Mouse (Mus musculus) spleen, postnatal 4 days (tissue): ENCODE measurements at regions not wholly inside any gene's neighbourhood (a gene's known extent, or its start where the extent isn't known, plus 50 kb on each side); places are given as distances from the start of the nearest gene placed in this dataset.

ENCODE experiments used
- DNase-seq, 2 experiments: peaks; one replicate each; pipeline ENCODE4 v3.0.0; 2022; ENCODE audit warnings: low spot score in 2 of 2

DNA sequence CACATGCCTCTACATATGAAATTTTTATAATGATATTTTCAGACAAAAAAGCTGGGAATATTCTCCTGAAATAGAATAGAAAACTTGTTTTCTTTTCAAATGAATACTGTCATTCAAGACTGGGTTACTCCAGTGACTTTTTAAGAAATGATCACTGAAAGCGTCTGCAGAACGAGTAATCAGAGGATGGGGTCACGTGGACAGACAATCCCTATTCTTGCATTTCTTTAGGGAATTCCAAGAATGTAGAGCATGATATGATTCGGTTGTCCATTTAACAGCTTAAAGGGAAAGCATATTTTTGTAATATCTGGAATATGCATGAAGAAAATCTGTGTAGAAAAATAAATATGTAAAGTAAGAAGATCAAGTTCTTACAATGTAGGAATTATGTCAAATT is 65.6 kb downstream of the 4933402N22Rik start:
- no peak for DNase-seq

DNA sequence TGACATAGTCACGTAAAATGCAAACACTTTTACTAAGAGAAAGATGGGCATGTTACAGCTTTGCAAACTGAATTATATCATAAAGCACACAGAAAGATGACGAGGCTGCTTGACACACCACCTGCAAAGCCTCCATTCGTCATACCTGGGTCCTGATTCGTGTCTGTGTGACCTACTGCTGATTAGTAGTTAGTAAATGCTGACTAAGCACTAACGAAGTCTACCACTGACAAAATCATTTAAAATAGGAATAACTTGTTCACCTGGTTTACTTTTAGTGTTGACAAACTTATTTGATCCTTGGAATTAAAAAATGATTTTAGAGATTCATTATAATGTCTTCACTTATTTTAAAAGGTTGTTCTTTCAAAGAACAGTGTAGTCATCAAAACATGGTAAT is 71.3 kb downstream of the 4933402N22Rik start:
- DNase-seq, result no peak

DNA sequence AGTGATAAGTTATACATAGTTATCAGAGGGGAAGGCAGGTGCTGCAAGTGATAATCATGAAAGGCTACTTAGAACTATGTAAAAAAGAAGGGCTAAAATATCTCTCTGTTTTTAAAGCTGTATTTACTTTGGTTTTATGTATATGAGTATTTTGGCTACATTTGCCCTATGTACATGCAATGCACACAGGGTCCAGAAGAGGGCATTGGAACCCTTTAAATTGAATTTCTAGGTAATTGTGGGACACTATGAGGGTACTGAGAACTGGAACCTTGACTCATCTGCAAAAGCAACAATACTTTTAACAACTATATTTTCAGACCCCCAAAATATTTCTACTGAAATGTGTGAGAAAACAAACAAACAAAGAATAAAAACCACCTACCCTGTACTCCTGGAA is 82.9 kb downstream of the 4933402N22Rik start:
- DNase-seq, result no peak

DNA sequence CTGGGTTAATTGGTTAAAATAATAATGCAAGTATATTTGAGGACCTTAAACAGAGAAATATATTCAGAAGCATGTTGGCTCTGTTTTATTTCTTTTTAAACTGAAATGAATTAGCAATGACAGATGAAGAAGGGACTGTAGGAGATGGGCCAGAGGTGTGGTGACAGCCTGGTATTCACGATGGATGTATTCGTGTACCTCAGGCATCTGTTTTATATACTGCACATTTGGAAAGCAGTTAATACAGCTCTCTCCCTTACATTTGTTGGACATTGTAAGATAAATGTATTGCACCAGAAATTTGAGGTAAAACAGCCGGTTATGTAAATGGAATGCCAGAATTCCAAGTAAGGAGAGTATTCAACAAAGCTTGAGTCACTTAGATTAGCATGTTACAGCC is 88.6 kb downstream of the 4933402N22Rik start:
- DNase-seq, result no peak

DNA sequence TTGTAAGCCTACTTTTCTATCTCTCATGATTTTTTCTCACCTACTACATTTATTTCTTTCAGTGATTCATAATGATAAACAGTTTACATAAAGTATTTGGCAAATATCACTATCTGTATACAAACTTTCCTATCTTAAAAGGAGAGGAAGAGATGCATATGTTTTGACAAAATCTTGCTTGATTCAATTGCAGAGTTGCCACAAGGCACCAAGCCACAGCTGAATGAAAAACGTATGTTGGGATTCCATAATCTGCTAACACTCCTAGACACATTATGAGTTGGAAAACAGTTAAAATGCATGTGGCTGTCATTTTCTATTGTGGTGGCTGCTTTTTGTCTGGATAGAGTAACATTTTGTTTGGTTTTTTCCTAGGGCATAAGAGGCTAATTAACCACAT is 98.5 kb downstream of the 4933402N22Rik start:
- no peak for DNase-seq

DNA sequence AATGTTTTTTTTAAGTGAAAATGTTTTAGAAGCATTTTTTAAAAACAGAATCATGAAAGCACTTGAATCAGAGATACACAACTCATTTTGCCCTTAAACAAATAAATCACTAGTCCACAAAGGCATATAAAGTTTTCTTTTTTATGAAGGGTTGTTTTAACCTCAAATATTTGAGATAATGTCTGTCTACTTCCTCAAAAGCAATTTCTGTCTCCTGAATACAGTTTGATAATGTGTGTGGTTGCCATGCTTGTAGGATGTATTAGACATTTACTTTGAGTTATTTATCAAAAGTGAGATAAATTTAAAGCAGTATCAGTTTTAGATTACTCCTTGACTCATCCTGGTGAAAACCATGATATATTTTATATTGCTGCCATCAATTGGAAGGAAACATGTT is 102.6 kb downstream of the 4933402N22Rik start:
- DNase-seq, result no peak

DNA sequence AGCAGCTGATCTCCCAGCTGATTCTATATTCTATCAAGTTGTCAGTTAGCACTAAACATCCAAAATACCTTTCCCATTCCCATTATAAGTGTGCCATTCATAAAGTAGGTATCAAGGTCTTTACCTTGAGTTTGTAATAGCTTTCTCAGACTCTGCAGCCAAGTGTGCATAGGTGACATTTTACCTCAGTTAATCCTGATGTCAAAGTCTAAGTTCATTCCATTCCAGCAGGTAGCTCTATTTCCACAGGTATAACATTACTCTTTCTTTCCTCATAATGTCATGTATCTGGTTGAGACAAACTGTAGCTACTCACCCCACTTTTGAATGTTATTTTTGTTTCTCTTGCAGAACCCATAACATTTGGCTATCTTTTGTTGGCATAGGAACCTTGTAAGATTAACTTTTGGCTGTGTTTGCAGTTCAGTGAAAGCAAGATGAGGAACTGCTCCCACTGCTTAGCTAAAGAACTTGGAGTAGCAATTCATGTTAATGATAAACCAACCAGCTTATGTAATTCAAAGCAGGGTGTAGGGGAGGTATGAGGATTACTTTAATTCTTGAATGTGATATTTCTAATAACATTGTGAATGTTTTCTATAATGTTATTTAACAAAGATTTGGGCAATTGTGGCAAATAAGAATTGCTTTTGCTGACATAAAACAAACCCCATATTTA is 107.0 kb downstream of the 4933402N22Rik start:
- DNase-seq, result no peak

DNA sequence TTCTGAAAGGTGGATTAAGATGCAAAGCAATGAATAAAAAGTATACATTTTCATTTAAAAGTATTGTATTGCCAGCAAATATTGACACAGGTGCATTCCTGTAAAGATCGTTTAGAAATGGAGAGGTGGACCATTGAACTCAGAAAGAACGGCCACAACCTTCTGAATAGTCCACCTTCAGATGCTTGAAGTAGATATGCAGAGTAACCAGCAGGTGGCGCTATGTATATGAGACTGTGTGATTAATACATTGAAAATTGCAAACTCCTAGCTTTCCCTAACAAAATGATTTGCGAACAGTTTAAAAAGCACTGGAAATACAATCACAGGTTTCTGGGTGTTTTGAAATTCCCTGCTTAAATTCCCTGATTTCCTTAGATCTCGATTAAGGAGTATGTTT is 112.2 kb downstream of the 4933402N22Rik start:
- DNase-seq, result peak; percentile 13 to 60

DNA sequence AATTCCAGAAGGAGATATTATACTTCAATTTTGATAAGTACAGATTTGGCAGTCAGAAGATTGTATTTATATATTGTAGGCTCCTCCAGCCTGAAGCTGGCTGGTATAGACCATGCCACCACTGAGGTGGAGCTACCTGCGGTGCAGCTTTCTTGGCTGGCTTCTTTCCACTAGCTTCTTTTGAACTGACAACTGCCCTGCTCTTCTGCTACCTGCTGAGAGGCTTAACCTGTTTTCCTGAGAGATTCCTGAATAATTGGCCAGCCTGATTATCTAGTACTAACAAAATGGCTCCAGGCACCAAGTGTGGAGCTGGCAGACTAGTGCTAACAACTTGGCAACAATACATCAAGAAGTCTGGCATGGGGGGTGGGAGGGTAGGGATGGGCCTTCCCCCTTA is 132.0 kb downstream of the 4933402N22Rik start:
- DNase-seq, result no peak

DNA sequence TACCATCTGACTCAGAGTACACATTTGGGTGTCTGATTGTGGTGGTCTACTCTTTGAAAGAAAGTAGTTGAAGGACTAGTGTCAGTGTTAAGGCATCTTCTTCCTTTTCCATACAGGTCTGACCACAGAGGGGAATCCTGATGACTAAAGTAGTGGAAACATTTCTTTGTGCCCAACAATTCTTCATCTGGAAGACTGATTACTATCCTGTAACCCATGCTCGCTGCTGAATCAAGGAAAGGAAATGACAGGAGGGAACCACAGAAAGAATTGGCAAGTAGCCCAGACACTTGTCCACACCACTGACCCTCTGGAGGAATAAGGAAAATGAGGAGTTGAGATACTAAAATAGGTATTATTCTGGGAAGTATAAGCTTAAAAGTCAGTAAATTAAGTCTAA is 162.3 kb downstream of the 4933402N22Rik start:
- no peak for DNase-seq

DNA sequence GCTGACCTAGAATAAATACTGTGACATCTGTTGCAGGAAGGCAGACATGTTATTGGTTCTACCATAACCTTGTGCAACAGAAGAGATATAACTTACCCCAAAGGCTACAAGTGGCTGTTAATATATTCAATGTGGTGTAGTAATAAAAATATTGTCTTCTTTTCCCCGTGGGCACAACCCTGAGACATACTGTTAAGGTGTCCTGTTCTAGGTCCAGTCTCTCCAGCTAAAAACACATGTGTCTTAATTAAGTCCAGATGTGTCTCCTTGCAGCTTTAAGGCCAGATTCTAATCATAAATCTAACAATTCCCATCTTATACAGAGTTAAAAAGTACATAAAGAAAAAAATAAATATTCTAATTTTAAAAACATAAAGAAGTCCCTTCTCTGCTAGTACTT is 175.8 kb downstream of the 4933402N22Rik start:
- DNase-seq, result no peak

DNA sequence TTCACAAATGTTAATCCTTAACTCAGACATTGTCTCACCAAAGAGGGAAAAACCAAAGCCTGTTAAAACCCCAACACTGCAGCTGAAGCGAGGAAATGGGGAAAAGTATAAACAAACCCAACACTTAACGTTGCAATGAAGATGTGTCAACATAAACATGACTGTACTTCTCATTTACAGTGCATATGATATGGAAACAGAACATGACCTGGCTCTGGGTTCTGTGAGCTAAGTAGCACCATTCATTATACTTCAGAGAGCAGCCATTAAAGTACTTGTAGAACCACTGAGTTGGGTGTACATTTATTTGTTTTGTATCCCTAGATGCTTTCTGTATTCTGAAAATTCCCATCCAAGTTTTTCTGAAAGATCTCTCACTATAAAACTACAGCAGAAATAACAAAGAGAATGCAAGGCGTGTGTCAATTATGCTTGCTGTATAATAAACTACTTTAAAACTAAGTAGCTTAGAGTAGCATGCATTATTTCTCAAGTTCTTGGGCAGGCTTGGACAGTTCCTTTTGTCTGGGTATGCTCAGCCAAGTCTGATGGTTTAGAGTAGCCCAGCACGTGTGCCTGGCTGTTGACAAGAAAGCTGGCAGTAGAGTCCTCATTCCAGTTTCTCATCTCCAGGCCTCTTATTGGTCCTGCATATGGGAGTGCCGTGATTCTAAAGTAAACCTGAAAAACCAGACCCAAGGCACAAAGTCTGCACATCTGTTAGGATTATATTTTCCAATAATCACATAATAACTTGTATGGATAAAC is 198.9 kb downstream of the 4933402N22Rik start:
- DNase-seq, result no peak

DNA sequence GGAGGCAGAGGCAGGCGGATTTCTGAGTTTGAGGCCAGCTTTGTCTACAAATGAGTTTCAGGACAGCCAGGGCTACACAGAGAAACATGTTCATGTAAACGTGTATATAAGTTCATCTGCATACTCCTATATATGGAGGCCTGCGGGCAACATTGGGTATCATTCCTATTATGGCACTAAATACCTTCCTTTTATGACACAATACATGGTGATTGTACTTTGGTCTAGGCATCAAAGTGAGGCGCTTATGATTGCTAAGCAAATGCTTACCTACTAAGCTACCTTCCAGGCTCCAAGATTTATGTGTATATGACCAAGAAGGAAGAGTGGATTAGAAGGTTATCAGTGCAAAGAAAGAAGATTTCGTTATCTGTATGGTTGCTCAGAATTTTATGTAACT is 207.1 kb downstream of the 4933402N22Rik start:
- no peak for DNase-seq

DNA sequence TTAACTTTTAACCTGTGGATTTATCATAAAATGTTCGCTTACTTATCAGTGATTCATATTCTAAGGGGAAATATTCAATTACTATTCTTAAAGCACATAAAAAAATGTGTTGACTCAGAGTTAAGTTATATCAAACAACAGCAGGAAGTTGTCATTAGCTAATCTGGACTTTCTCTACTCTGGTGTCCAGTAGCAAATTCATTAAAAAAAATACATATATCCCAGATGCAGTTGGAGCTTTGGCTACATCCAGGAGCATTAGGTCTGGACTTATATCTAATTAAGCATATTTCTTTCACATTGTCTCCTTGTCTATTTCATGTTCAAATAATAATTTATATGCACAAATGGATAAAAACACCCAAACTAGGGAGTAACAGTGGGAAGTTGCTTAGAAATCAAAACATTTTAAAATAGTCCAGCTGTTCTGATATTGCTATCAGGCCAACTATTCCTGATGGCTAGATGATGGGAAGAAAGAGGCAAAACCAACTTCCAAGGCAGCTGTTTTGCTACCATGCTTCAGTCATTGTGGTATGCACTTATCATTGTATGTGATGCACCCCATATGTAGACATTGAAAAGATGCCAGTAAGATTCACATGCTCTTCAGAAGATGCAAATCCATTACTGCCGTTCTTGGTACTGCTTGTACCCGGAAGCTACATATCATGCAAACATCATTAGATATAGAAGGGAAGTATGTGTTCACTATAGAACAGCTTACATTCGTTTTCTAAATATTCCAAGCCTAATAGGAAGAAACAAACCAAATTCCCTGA is 209.8 kb downstream of the 4933402N22Rik start:
- no peak for DNase-seq

DNA sequence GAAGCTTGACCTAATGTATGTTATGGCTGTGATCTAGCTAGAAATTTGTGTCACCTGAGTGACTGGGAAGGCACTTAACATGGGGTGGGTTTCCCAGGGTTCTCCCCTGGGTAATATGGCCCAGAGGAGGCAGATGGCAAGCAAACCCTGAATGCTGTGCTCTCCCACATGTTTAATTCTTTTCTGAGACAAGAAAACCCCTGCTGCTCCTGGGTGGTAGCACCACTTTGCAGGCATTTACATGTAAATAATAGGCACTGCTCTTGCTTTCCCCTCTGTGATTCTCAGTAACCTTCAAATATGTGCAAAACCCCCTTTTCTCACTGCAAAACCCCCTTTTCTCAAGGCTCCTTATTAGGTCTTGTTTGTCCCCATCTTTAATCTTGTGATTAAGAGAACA is 221.1 kb downstream of the 4933402N22Rik start:
- no peak for DNase-seq

DNA sequence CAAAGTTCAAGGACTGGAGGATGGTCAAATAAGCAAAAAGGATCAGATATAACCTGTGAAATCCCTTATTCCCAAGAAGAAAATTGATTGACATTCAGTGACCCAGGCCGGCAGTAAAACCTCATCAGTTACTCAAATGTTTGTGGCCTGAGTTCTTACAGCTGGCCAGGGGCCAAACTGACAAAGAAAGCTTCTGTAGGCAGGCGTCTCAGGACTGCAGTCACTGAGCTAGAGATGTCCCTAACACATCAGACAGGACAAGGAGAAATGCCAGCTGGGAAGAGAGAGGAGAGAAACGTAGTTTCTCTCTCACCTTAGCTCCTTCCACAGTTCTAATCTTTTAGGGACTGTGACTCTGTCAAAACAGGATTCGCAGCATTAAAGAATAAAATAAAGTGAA is 229.9 kb upstream of the Sema3d start:
- no peak for DNase-seq

DNA sequence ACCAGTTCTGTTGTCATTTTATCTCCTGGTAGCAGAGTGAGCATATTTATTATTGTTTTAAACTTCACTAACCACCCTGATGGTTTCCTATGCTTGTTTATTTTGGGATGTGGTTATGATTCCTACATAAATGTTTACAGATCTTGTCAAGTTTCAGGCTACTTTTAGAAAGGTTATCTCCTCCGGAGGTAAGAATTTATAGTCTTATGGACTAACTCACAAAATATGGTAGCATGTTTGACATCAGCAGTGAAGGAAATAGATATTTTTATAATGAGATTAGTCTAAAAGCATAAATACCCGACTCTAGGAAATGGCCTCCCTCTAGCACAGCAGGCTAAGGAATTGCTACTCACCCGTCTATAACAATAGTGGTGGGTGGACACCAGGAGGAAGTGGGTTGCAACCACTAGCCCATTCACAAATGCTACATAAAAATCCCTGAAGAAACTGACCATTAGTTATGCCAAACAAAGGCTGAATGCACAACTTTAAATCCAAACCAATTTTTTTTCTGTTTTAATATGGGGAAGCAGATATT is 228.6 kb upstream of the Sema3d start:
- no peak for DNase-seq

DNA sequence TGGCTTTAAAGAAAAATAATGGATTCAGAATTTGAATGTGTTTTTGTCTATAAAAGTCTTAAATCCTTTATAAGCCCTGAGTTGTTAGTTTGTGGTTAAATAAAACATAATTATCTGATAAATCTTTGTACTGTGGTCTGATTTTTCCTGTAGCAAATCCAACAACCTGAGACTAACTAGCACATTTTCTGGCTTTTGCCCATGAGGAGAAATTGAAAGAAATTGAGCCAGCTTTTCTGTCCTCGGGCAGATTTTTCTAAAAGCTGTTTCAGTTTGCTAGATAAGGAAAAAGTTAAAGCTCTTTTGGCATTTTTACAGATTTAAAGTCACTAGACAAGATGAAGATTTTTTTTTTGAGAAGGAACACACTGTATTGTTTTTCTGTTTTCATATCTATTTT is 191.5 kb upstream of the Sema3d start:
- DNase-seq, result no peak

DNA sequence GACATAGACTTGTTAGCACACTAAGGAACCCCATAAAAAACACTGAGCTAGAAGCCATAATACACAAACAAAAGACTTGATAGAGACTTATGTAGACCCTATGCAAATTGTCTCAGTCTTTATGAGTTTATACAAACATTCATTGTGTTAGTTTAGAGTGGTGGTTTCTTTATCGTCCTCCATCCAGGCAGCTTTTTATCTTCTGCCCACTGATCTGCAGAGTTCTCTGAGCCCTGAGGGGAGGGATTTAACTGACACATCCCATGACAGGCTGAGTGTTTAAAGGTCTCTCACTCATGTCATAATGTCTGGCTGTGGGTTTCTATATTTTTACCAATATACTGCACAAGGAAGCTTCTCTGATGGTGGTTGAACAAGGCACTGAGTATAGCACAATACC is 175.7 kb upstream of the Sema3d start:
- no peak for DNase-seq

DNA sequence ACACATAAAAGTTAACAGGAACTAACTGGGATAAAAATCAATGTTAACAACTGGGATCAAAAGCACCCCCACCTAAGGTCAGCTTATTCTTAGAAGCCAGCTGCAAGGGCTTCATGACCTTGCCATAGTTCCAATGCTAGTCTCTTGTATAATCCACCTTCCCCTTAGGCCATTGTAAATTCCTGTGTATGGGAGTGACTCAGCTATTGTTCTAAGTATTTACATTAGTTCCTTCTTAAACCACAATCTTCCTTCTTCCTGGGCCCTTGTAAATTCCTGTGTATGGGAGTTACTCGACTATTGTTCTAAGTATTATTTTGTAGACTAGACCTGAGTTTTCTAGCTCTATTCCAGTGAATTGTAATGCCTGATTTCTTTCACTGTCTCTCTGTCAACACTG is 173.6 kb upstream of the Sema3d start:
- no peak for DNase-seq

DNA sequence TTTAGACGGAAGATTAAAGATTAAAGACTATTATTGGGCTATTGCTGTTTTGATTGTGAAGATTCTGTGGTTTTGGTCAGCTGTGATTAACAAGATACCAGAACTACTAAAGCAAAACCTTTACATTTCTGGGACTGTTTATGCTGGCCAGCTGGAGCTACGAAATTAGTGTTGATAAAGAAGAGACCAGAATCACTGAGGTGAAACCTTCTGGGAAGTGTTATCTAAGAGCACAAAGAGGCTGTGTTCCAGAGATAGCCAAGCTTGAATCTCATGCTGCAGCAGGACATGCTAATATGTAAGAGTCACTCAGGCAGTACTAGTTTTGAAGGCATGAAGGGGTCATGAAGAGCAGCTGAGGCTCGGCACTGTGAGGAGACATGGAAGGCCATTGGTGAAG is 169.7 kb upstream of the Sema3d start:
- no peak for DNase-seq

DNA sequence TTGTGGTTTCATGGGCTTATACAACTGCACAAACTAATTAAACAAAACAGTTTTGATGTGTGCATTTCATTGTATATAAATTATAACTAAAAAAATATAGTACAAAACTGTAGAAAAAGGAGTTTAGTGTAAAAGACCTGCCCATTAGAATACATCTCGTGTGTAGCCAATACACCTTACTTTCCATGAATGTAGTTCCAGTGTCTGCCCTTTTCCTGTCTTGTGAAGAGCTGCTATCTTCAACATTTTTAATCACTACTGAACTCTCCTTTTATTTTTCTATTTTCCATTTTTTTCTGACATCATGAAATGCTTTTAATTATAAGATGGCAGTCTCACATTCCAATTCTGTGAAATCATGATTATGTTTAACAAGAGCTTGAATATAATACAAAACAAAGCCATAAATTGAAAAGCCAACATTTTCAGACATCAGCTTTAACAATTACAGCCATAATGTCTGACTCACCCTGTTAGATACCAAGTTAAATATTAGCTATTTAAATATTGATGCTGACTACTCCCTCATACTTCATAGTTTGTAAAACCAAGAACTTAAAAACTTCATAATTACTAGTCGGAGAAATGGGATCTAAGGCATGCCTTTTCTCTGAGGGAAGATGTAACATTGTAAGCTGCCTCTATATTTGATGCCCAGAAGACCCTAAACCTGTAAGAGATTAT is 163.6 kb upstream of the Sema3d start:
- no peak for DNase-seq
